Mouse (Mus musculus) brain, embryonic 14.5 days (tissue): ENCODE data around the gene Ust.

Experiments
- CTCF ChIP-seq: fragments of 200-500 bp; IDR thresholded peaks from 2 replicates; pipeline ENCODE4 v1.5.1; 2012; ENCODE audit warnings: inconsistent platforms, mild to moderate bottlenecking, moderate library complexity, borderline replicate concordance; ENCODE audit not compliant: insufficient read depth, insufficient read length; ENCODE audit errors: extremely low read depth
- POLR2A ChIP-seq: fragments of 200-500 bp; IDR thresholded peaks from 2 replicates; pipeline ENCODE4 v1.6.1; 2012; ENCODE audit warnings: mild to moderate bottlenecking, inconsistent platforms, borderline replicate concordance; ENCODE audit not compliant: poor library complexity, insufficient read depth, insufficient read length, severe bottlenecking; ENCODE audit errors: extremely low read depth

DNA sequence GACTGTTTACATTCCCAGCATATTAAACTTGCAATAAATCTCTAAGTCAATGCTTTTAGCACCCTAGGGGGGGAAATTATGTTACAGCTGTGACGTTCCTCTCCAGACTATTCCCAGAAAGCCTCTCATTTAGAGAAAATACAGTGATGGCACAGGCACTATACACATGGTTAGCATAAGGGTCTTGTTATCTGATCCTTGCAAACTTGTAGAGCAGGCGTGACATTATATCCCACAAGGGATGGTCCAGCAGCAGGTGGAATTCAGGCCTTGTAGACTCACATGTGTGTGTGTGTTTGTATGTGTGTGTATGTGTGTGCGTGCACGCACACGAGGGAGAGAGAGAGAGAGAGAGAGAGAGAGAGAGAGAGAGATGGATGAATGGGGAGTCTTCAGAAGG lies 57.3 kb downstream of the Ust start:
- TF ChIP-seq CTCF, result no peak
- TF ChIP-seq POLR2A, result no peak
